18 mouse cellular contexts compared by ENCODE assay signal in the genomic region with DNA sequence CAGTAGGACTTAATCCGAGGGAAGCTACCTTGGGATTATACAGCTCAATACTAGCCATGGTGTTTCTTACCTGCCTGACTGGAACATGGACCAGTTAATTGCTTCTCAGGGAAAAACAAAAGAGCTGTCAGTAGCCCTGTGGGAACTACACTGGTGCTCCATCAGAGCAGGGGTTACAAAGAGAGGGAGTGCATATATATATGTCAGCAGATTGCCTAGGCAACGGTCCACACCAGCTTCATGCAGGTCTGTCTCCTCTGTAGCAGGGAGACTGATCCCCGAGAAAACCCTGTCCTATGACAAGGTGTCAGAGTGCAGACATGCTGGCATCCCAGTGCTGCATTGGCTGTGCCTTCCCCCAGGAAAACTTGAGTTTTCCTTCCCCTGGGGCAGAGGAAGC.
DNase-seq lines count a peak whose midpoint lies in the region; ATAC-seq lines count a peak whose summit lies in the region.
"Had no signal": no experiment of that assay in that cellular context is flagged by ENCODE, and none has a peak within 500 bp of the region (broad histone marks: within the 10 kb centered on the region; RNA-seq: fewer than 3 reads in every experiment).

No protein-coding gene starts in this region.

- H3K9ac ChIP-seq in hindbrain, embryonic 11.5 days (ENCODE audit: low read depth, low read length): no peak overlapping the region
- no peak overlapping the region for H3K9ac ChIP-seq in neural tube, embryonic 14.5 days (replicated peaks; ENCODE audit: low read depth, low read length)
- H3K9ac ChIP-seq: embryonic facial prominence, embryonic 13.5 days; limb, embryonic 13.5 days had no signal

- H3K4me3 ChIP-seq in heart, embryonic 10.5 days: no peak overlapping the region
- no peak overlapping the region for H3K4me3 ChIP-seq in hindbrain, embryonic 11.5 days (ENCODE audit: low read depth, low read length)
- H3K4me3 ChIP-seq in midbrain, embryonic 10.5 days: no peak overlapping the region
- H3K4me3 ChIP-seq in neural tube, embryonic 14.5 days (ENCODE audit: low read depth, low read length): no peak overlapping the region
- H3K4me3 ChIP-seq: embryonic facial prominence, embryonic 13.5 days; layer of hippocampus, adult 2 months; limb, embryonic 13.5 days had no signal

- H3K4me2 ChIP-seq in hindbrain, embryonic 11.5 days (replicated peaks; ENCODE audit: low read depth, low read length): no peak overlapping the region
- no peak overlapping the region for H3K4me2 ChIP-seq in neural tube, embryonic 14.5 days (ENCODE audit: low read depth, low read length)
- H3K4me2 ChIP-seq: embryonic facial prominence, embryonic 13.5 days; limb, embryonic 13.5 days had no signal

- peak; percentile 68 for ATAC-seq in hindbrain, embryonic 11.5 days (ENCODE audit: low FRiP score)
- peak; percentile 50; the same call in 1 of the 2 replicates for ATAC-seq in neural tube, embryonic 14.5 days (ENCODE audit: low read depth)

- peak overlapping the region; percentile 37; the same call in 1 of the 2 replicates for H3K27ac ChIP-seq in heart, embryonic 10.5 days
- peak overlapping the region; percentile 48 for H3K27ac ChIP-seq in hindbrain, embryonic 11.5 days (ENCODE audit: low read depth, low read length)
- peak overlapping the region; percentile 85 for H3K27ac ChIP-seq in midbrain, embryonic 10.5 days (replicated peaks)
- H3K27ac ChIP-seq in neural tube, embryonic 14.5 days (ENCODE audit: low read depth, low read length): no peak overlapping the region
- H3K27ac ChIP-seq: embryonic facial prominence, embryonic 13.5 days; layer of hippocampus, adult 2 months; limb, embryonic 13.5 days; stomach, postnatal 0 days had no signal

- DNase-seq in heart, embryonic 10.5 days (ENCODE audit: low spot score): no peak
- DNase-seq in heart, postnatal 25 days (ENCODE audit: low spot score): no peak
- no peak for DNase-seq in hindbrain, embryonic 11.5 days (ENCODE audit: low spot score)
- DNase-seq in midbrain, embryonic 10.5 days (ENCODE audit: low spot score): no peak
- no peak for DNase-seq in cerebellum, postnatal 25 days
- no peak for DNase-seq in kidney, postnatal 14 days
- DNase-seq in adrenal gland, postnatal 10 days: no peak
- DNase-seq: adrenal gland, postnatal 25 days; gastrocnemius, postnatal 36 days; lung, postnatal 36 days; right cerebral cortex, adult 18-20 months; thymus, postnatal 14 days had no signal

- no peaks in the 10 kb centered on the region for H3K27me3 ChIP-seq in heart, embryonic 10.5 days (ENCODE audit: insufficient read depth, poor library complexity, severe bottlenecking)
- H3K27me3 ChIP-seq in hindbrain, embryonic 11.5 days (ENCODE audit: control insufficient read depth, insufficient read depth, low read length): no peaks in the 10 kb centered on the region
- no peaks in the 10 kb centered on the region for H3K27me3 ChIP-seq in midbrain, embryonic 10.5 days (ENCODE audit: low read depth, poor library complexity, severe bottlenecking)
- no peaks in the 10 kb centered on the region for H3K27me3 ChIP-seq in neural tube, embryonic 14.5 days (ENCODE audit: control insufficient read depth, insufficient read depth, low read length)
- H3K27me3 ChIP-seq: CH12.LX; embryonic facial prominence, embryonic 13.5 days; limb, embryonic 13.5 days had no signal

- 59% methylated on average over 3 of the region's 3 CpGs for WGBS in heart, embryonic 10.5 days
- WGBS in hindbrain, embryonic 11.5 days: 35% methylated on average over 3 of the region's 3 CpGs
- 51% methylated on average over 3 of the region's 3 CpGs for whole genome bisulfite sequencing in midbrain, embryonic 10.5 days
- WGBS in neural tube, embryonic 14.5 days: 22% methylated on average over 3 of the region's 3 CpGs

- no peaks in the 10 kb centered on the region for H3K36me3 ChIP-seq in heart, embryonic 10.5 days
- H3K36me3 ChIP-seq in hindbrain, embryonic 11.5 days (ENCODE audit: control insufficient read depth, insufficient read depth, low read length): no peaks in the 10 kb centered on the region
- no peaks in the 10 kb centered on the region for H3K36me3 ChIP-seq in midbrain, embryonic 10.5 days
- H3K36me3 ChIP-seq in neural tube, embryonic 14.5 days (ENCODE audit: control insufficient read depth, insufficient read depth, low read length): no peaks in the 10 kb centered on the region
- H3K36me3 ChIP-seq: embryonic facial prominence, embryonic 13.5 days had no signal

- H3K9me3 ChIP-seq in heart, embryonic 10.5 days: no peaks in the 10 kb centered on the region
- H3K9me3 ChIP-seq in hindbrain, embryonic 11.5 days (ENCODE audit: control insufficient read depth, low read length): no peaks in the 10 kb centered on the region
- no peaks in the 10 kb centered on the region for H3K9me3 ChIP-seq in midbrain, embryonic 10.5 days (replicated peaks)
- H3K9me3 ChIP-seq in neural tube, embryonic 14.5 days (ENCODE audit: control insufficient read depth, low read length): no peaks in the 10 kb centered on the region
- H3K9me3 ChIP-seq: embryonic facial prominence, embryonic 13.5 days; limb, embryonic 13.5 days had no signal

- intact Hi-C loops in heart, postnatal 25 days (cut with DNase I): no loop called here

- peaks cover 41% of the 10 kb centered on the region for H3K4me1 ChIP-seq in heart, embryonic 10.5 days
- H3K4me1 ChIP-seq in hindbrain, embryonic 11.5 days (replicated peaks; ENCODE audit: control insufficient read depth, insufficient read depth, low read length): peaks cover 11% of the 10 kb centered on the region
- H3K4me1 ChIP-seq in midbrain, embryonic 10.5 days: peaks cover 73% of the 10 kb centered on the region
- H3K4me1 ChIP-seq in neural tube, embryonic 14.5 days (ENCODE audit: control insufficient read depth, insufficient read depth, low read length): peaks cover 9% of the 10 kb centered on the region; the same call in 1 of the 2 replicates
